In genomic region chr1:59167654-59168425, GRCm38 (mm10) we compare ENCODE assay signal across 31 mouse cellular contexts. TPM values are rescaled to one million over a fixed set of nuclear protein-coding genes. Genes with fewer than 3 reads are reported as not detected.
DNase-seq lines count a peak whose midpoint lies in the region; ATAC-seq and TF ChIP-seq lines count a peak whose summit lies in the region.
"Had no signal": no experiment of that assay in that cellular context is flagged by ENCODE, and none has a peak within 500 bp of the region (broad histone marks: within the 10 kb centered on the region; RNA-seq: fewer than 3 reads in every experiment).

No protein-coding gene starts in this region.

- WGBS in intestine, embryonic 16.5 days = 74% methylated on average over 4 of the region's 4 CpGs
- WGBS in intestine, embryonic 15.5 days = 76% methylated on average over 4 of the region's 4 CpGs
- WGBS in kidney, postnatal 0 days = 51% methylated on average over 4 of the region's 4 CpGs
- WGBS in thymus, adult 2 months = 55% methylated on average over 4 of the region's 4 CpGs

- no peaks in the 10 kb centered on the region for H3K9me3 ChIP-seq in intestine, embryonic 16.5 days (ENCODE audit: control insufficient read depth, low read length)
- H3K9me3 ChIP-seq in intestine, embryonic 15.5 days = no peaks in the 10 kb centered on the region
- H3K9me3 ChIP-seq in kidney, postnatal 0 days (replicated peaks; ENCODE audit: low read length) = no peaks in the 10 kb centered on the region
- H3K9me3 ChIP-seq: embryonic facial prominence, embryonic 10.5 days; embryonic facial prominence, embryonic 15.5 days; forebrain, embryonic 13.5 days; G1E; heart, embryonic 10.5 days; heart, embryonic 15.5 days; hindbrain, embryonic 12.5 days; liver, embryonic 13.5 days; midbrain, embryonic 13.5 days; neural tube, embryonic 13.5 days had no signal

- no peak overlapping the region for H3K4me2 ChIP-seq in intestine, embryonic 16.5 days (ENCODE audit: low read depth, low read length)
- no peak overlapping the region for H3K4me2 ChIP-seq in intestine, embryonic 15.5 days (replicated peaks)
- no peak overlapping the region for H3K4me2 ChIP-seq in kidney, postnatal 0 days (ENCODE audit: low read length)
- H3K4me2 ChIP-seq: embryonic facial prominence, embryonic 15.5 days; forebrain, embryonic 13.5 days; heart, embryonic 15.5 days; hindbrain, embryonic 12.5 days; liver, embryonic 13.5 days; midbrain, embryonic 13.5 days; neural tube, embryonic 13.5 days had no signal

- H3K4me3 ChIP-seq in intestine, embryonic 16.5 days (ENCODE audit: low read length) = no peak overlapping the region
- no peak overlapping the region for H3K4me3 ChIP-seq in intestine, embryonic 15.5 days (replicated peaks)
- H3K4me3 ChIP-seq in kidney, postnatal 0 days (replicated peaks; ENCODE audit: low read depth, low read length) = no peak overlapping the region
- H3K4me3 ChIP-seq in thymus, adult 2 months (ENCODE audit: control insufficient read depth, insufficient read depth, low read length) = no peak overlapping the region
- H3K4me3 ChIP-seq: embryonic facial prominence, embryonic 10.5 days; embryonic facial prominence, embryonic 15.5 days; forebrain, embryonic 13.5 days; heart, embryonic 10.5 days; heart, embryonic 15.5 days; hindbrain, embryonic 12.5 days; layer of hippocampus, adult 2 months; left cerebral cortex, adult 2 months; liver, embryonic 13.5 days; megakaryocyte, embryonic 14.5 days; midbrain, embryonic 13.5 days; neural tube, embryonic 13.5 days had no signal

- peaks cover 7% of the 10 kb centered on the region; the same call in 1 of the 2 replicates for H3K36me3 ChIP-seq in intestine, embryonic 16.5 days (ENCODE audit: control insufficient read depth, insufficient read depth, low read length)
- H3K36me3 ChIP-seq in intestine, embryonic 15.5 days = 0 out of 2 replicates have a peak, but pooled peaks cover 6% of the 10 kb centered on the region
- 0 out of 2 replicates have a peak, but pooled peaks cover 8% of the 10 kb centered on the region for H3K36me3 ChIP-seq in kidney, postnatal 0 days (ENCODE audit: insufficient read depth, low read length)
- H3K36me3 ChIP-seq in thymus, adult 2 months (ENCODE audit: control insufficient read depth, insufficient read depth, low read length) = peaks cover 9% of the 10 kb centered on the region; the same call in 1 of the 2 replicates

- 0 out of 2 replicates have a peak overlapping the region, but pooled peaks have one; percentile 5 for H3K27ac ChIP-seq in intestine, embryonic 16.5 days (ENCODE audit: low read length)
- H3K27ac ChIP-seq in intestine, embryonic 15.5 days = no peak overlapping the region
- peak overlapping the region; percentile 57; the same call in 1 of the 2 replicates for H3K27ac ChIP-seq in kidney, postnatal 0 days
- no peak overlapping the region for H3K27ac ChIP-seq in thymus, adult 2 months (ENCODE audit: control insufficient read depth, insufficient read depth, low read length)
- H3K27ac ChIP-seq: embryonic facial prominence, embryonic 10.5 days; embryonic facial prominence, embryonic 15.5 days; forebrain, embryonic 13.5 days; heart, embryonic 10.5 days; heart, embryonic 15.5 days; hindbrain, embryonic 12.5 days; hindbrain, postnatal 0 days; layer of hippocampus, adult 2 months; left cerebral cortex, adult 2 months; liver, embryonic 13.5 days; midbrain, embryonic 13.5 days; neural tube, embryonic 13.5 days had no signal

- no peak for ATAC-seq in intestine, embryonic 16.5 days
- no peak for ATAC-seq in intestine, embryonic 15.5 days
- no peak for ATAC-seq in kidney, postnatal 0 days (replicated peaks; ENCODE audit: low FRiP score, low read depth)
- ATAC-seq: forebrain, embryonic 13.5 days; hindbrain, postnatal 0 days; intestine, postnatal 0 days; midbrain, embryonic 13.5 days; Patski had no signal

- DNase-seq in kidney, postnatal 0 days (ENCODE audit: low spot score) = peak; percentile 90
- no peak for DNase-seq in kidney, adult 9 months
- peak; percentile 67 for DNase-seq in thymus, postnatal 0 days (ENCODE audit: low spot score)
- no peak for DNase-seq in thymus, adult 2 months
- no peak for DNase-seq in layer of hippocampus, adult 11-12 months (ENCODE audit: low spot score)
- DNase-seq in urinary bladder, adult 18-20 months (ENCODE audit: low spot score in 2 of 2) = no peak
- DNase-seq: adrenal gland, postnatal 10 days; cerebellum, adult 8-10 months; gastrocnemius, postnatal 10 days; left cerebral cortex, postnatal 4 days; liver, embryonic 13.5 days; lung, adult 2 months; lung, postnatal 4 days; right cerebral cortex, postnatal 4 days had no signal

- no peak for TF ChIP-seq POLR2A in thymus, adult 2 months (IDR thresholded peaks at IDR 0.05; ENCODE audit: control insufficient read depth, extremely low read depth, insufficient read depth, low read length, poor library complexity)

- TF ChIP-seq CTCF in kidney, postnatal 0 days (IDR thresholded peaks at IDR 0.05; ENCODE audit: low read depth) = no peak
- no peak for TF ChIP-seq CTCF in thymus, adult 2 months (IDR thresholded peaks at IDR 0.05; ENCODE audit: borderline replicate concordance, control insufficient read depth, extremely low read depth, insufficient read depth, low read length, poor library complexity)

- H3K4me1 ChIP-seq in intestine, embryonic 16.5 days (ENCODE audit: control insufficient read depth, insufficient read depth, low read length) = peaks cover 13% of the 10 kb centered on the region
- H3K4me1 ChIP-seq in intestine, embryonic 15.5 days (replicated peaks) = no peaks in the 10 kb centered on the region; the same call in 1 of the 2 replicates
- no peaks in the 10 kb centered on the region for H3K4me1 ChIP-seq in kidney, postnatal 0 days (replicated peaks; ENCODE audit: insufficient read depth, low read length)
- peaks cover 39% of the 10 kb centered on the region for H3K4me1 ChIP-seq in thymus, adult 2 months (replicated peaks; ENCODE audit: control insufficient read depth, insufficient read depth, low read length)
- H3K4me1 ChIP-seq: hindbrain, embryonic 12.5 days; neural tube, embryonic 13.5 days had no signal

- H3K9ac ChIP-seq in intestine, embryonic 16.5 days (ENCODE audit: low read depth, low read length) = no peak overlapping the region
- no peak overlapping the region for H3K9ac ChIP-seq in intestine, embryonic 15.5 days
- H3K9ac ChIP-seq in kidney, postnatal 0 days (ENCODE audit: low read depth, low read length) = no peak overlapping the region
- H3K9ac ChIP-seq: embryonic facial prominence, embryonic 15.5 days; forebrain, embryonic 13.5 days; heart, embryonic 15.5 days; hindbrain, embryonic 12.5 days; liver, embryonic 13.5 days; midbrain, embryonic 13.5 days; neural tube, embryonic 13.5 days had no signal

- H3K27me3 ChIP-seq in intestine, embryonic 16.5 days (replicated peaks; ENCODE audit: control insufficient read depth, insufficient read depth, low read length) = no peaks in the 10 kb centered on the region
- H3K27me3 ChIP-seq in intestine, embryonic 15.5 days (replicated peaks) = no peaks in the 10 kb centered on the region
- H3K27me3 ChIP-seq in kidney, postnatal 0 days (ENCODE audit: insufficient read depth, low read length) = no peaks in the 10 kb centered on the region
- H3K27me3 ChIP-seq in thymus, adult 2 months (ENCODE audit: control insufficient read depth, insufficient read depth, low read length) = no peaks in the 10 kb centered on the region
- H3K27me3 ChIP-seq: embryonic facial prominence, embryonic 15.5 days; forebrain, embryonic 13.5 days; heart, embryonic 15.5 days; hindbrain, embryonic 12.5 days; liver, embryonic 13.5 days; megakaryocyte, embryonic 14.5 days; midbrain, embryonic 13.5 days; neural tube, embryonic 13.5 days; Patski had no signal

RNA-seq across cellular contexts. Expression of gene Mpp4, which starts 4.7 kb away (rescaled TPM):
- polyA plus RNA-seq in intestine, embryonic 16.5 days (2015; fragmentation: Nextera tagmentation; extraction: Ambion mirVana) = 0.72 and 0.77 TPM in 2 replicates
- 0.48 and 0.50 TPM in 2 replicates for polyA plus RNA-seq in intestine, embryonic 15.5 days (2015; fragmentation: Nextera tagmentation; extraction: Ambion mirVana)
- 0.43 and 0.49 TPM in 2 replicates for polyA plus RNA-seq in kidney, postnatal 0 days (2015; fragmentation: Nextera tagmentation; extraction: Ambion mirVana)
- 4.8 and 6.2 TPM in 2 replicates for polyA plus RNA-seq in thymus, postnatal 0 days (2015; fragmentation: Nextera tagmentation; extraction: Ambion mirVana)
- 9.8 and 11.5 TPM in 2 replicates for polyA plus RNA-seq in thymus, adult 2 months (2012; rRNA removed)

RNA-seq across cellular contexts. Expression of gene Tmem237, which starts 47.6 kb away (rescaled TPM):
- 30.8 and 34.0 TPM in 2 replicates for polyA plus RNA-seq in intestine, embryonic 16.5 days (2015; fragmentation: Nextera tagmentation; extraction: Ambion mirVana)
- 33.8 and 37.1 TPM in 2 replicates for polyA plus RNA-seq in intestine, embryonic 15.5 days (2015; fragmentation: Nextera tagmentation; extraction: Ambion mirVana)
- polyA plus RNA-seq in kidney, postnatal 0 days (2015; fragmentation: Nextera tagmentation; extraction: Ambion mirVana) = 39.9 and 42.9 TPM in 2 replicates
- 12.2 and 14.4 TPM in 2 replicates for polyA plus RNA-seq in thymus, postnatal 0 days (2015; fragmentation: Nextera tagmentation; extraction: Ambion mirVana)
- polyA plus RNA-seq in thymus, adult 2 months (2012; rRNA removed) = 2.3 and 3.6 TPM in 2 replicates

Comparison
In these comparisons a context has a peak if more than half of its experiments do, and no peak if none do; other contexts are left out.
1. H3K27ac ChIP-seq: peak in intestine, embryonic 16.5 days (single experiment) and kidney, postnatal 0 days (single experiment); none in intestine, embryonic 15.5 days (single experiment) and thymus, adult 2 months (single experiment).
2. DNase-seq: peak in kidney, postnatal 0 days (single experiment) and thymus, postnatal 0 days (single experiment); none in kidney, adult 9 months (single experiment), thymus, adult 2 months (single experiment), layer of hippocampus, adult 11-12 months (single experiment) and urinary bladder, adult 18-20 months (0 of 2).